Mouse (Mus musculus) erythroblast, embryonic 14.5 days (primary cell): ENCODE data around the gene Tstd1.

Experiments used
- GATA1 ChIP-seq: IDR thresholded peaks from 2 replicates; pipeline ENCODE4 v1.6.1; 2012; ENCODE audit warnings: low read length, inconsistent platforms, mixed read lengths
- TAL1 ChIP-seq: IDR thresholded peaks from 3 replicates; pipeline ENCODE4 v1.6.1; 2012; ENCODE audit warnings: low read length, inconsistent platforms, mixed read lengths

DNA sequence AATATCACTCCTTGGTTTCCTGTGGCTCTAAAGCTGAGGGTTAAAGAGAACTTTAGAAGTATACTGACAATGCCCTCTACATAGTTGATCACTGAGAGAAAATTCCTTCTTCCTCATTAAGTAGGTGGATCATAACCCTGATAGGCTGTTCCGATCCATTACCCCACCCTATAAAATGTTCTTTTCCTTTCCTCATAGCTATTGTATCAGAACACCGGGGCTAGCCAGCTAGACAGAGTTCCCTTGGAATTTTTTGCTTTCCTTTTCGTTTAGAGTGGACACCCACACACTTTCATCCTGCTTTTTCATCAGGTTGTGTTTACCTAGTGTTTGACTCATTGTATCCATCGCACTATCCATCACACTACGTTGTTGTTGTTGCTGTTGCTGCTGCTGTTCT, 6.0 kb downstream of the Tstd1 start:
- TF ChIP-seq GATA1 = no peak
- no peak for TF ChIP-seq TAL1
